Mouse (Mus musculus): ENCODE data around the gene Coil.

DNA sequence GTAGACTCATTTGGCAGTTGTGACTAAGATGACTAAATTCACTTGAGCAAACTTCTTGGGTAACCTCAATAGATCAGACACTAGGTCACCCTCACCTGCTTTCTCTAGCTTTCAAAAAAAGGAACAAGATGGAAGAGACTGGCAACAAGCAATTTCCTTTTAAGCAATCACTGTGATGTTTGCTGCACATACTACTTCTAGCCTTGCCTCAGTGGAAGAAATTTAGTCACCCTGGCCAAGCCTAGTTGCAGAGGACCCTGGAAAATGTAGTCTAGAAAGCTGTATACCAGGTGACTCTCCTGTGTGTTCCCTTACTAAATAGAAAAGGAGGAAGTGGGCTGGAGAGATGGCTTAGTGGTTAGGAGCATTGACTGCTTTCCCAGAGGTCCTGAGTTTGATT lies 36.4 kb downstream of the Coil start:
- TF ChIP-seq POLR2A (IDR thresholded peaks at IDR 0.05; ENCODE audit: insufficient read length, low read depth) (no peak), E2F4 (IDR thresholded peaks at IDR 0.05; ENCODE audit: insufficient read depth) (no peak), MYOD1 (IDR thresholded peaks at IDR 0.05; ENCODE audit: control insufficient read depth in 1 of 3, insufficient read length in 2 of 3, low read depth in 2 of 3) (no peak)
